Mouse (Mus musculus) right cerebral cortex, adult 2 months (tissue): ENCODE measurements around the gene Bace1.
A peak's percentile ranks its signal among the peaks of the same experiment; 100 is the strongest.

ENCODE experiments used
- DNase-seq, 2 experiments: peaks; one replicate each; pipeline ENCODE4 v3.0.0; 2021 to 2022; ENCODE audit warnings: low spot score in 2 of 2

The Bace1 gene

DNA sequence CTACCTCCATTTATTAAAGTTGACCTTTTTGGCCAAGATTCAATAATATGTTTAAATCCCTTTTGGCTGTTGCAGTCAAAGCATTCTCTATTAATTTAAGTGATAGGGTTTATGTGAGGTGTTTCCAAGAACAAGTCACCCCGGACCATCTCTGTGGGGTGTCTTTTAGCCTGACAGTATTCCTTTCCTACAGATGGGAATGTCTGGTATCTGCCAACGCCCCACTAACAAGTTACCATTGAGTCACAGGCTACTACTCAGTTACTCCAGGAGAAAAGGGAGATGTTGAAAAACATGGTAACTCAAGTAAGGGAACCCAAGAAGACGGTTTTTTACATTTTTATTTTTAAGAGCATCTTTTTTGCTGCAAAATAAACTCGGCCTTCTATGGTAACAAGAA lies 66.8 kb downstream of the Bace1 start:
- no peak for DNase-seq

DNA sequence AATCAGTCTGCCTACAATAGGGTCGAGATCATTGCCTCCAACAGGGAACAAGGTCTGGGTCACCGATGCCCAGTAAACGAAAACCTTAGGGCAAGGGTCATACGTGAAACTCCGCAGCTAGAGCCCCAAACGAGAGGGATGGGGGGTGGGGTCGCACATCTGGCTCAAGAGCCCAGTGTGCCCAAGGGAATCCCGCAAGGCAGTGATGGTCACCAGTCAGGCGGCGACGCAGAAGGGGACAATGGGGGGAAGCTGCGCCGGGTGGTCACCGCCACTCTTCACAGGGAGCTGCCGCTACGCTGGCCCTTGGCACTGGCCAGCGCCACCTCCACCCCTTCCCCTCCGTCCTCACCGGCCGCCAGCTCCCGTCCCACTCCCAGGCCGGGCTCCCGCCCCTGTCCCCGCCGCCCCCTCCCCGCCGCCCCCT lies 67.4 kb downstream of the Bace1 start:
- DNase-seq: peak in 1 of 2 experiments; percentile 34

DNA sequence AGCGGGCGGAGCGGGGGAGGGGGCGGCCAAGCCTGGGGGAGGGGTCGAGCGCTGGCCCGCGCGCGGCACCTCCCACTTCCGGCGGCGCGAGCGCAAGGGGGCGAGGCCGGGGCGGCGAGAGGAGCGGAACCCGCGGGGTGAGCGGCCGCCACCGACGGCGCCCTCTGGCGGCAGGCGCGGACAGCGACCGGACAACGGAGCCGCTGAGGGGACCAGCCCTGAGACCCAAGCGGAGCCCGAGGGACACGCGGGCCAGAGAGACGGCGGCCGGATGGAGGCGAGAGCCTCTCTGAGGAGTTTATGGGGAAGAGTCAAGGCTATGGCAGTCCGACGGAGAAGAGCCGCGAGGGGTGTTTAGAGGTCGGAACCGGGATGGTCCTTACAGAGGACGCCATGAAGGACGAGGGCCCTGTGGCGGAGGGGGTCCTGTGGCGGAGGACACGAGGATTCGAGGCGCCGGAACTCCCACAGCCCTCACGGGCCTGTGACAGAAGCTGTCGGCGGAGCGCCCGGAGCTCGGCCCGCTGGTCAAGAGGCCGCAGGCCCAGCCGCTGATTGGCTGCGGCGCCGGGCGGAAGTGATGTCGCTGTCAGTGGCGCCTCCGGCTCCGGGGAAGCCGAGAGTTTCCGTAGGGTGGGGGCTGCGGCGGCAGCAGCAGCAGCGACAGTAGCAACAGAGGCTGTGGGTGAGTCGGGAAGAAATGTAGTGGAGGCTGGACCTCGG lies 68.1 kb downstream of the Bace1 start, which contains the start of the genes Pcsk7 and Rnf214:
TSS of gene Pcsk7 (plus strand) at position 143 of the 723 bp plus-strand sequence.
TSS of gene Rnf214 (minus strand) at position 557 of the 723 bp plus-strand sequence.
- peak; percentile 87 to 90 for DNase-seq

DNA sequence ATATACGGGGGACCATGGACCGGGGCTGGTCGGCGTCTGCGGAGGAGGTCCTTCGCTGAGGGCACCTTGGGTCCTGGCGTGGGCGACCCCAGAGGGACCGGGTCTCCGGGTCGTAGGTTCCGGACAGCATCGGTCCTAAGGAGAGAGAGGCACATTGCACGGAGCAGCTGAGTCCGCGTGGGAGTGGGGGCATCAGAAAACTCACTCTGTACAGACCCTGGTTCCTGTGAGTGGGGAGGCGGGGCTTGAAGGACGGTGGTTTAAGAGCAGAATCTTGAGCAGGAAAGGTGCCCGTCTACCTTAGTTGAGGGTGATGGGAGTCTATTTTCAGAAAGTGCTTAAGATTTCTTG lies 68.7 kb downstream of the Bace1 start:
- peak in 1 of 2 experiments; percentile 30 for DNase-seq

DNA sequence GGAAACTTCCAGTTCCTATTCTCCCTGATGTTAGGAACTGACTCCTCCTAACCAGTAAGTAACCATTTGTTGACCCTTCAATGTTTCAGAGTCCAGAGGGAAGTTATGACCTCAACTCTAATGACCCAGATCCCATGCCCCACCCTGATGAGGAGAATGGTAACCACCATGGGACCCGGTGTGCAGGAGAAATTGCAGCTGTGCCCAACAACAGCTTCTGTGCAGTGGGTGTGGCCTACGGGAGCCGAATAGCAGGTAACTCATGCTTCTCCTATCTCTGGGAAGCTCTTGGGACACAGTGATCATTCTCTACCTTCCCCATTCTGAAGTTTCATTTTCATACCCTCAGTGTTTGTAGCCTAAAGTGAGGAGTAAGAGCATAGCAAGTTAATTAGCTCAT lies 72.6 kb downstream of the Bace1 start:
- no peak for DNase-seq

- no peak for DNase-seq
Measured at GRCm38 (mm10) chr9:45911673-45912072, 73.3 kb downstream of the Bace1 start.
